In genomic region chr9:43014886-43015285, GRCm38 (mm10) we compare ENCODE assay signal across 23 mouse cellular contexts.
DNase-seq lines count a peak whose midpoint lies in the region; TF ChIP-seq lines count a peak whose summit lies in the region.
"Had no signal": no experiment of that assay in that cellular context is flagged by ENCODE, and none has a peak within 500 bp of the region (broad histone marks: within the 10 kb centered on the region; RNA-seq: fewer than 3 reads in every experiment).

No protein-coding gene starts in this region.

- peaks cover 5% of the 10 kb centered on the region for H3K4me1 ChIP-seq in embryonic fibroblast, embryonic 13.5 days (ENCODE audit: control insufficient read depth, insufficient read depth, low read length)
- no peaks in the 10 kb centered on the region for H3K4me1 ChIP-seq in thymus, adult 2 months (replicated peaks; ENCODE audit: control insufficient read depth, insufficient read depth, low read length)
- H3K4me1 ChIP-seq: forebrain, embryonic 12.5 days; forebrain, embryonic 15.5 days; heart, embryonic 12.5 days; heart, embryonic 15.5 days; hindbrain, embryonic 10.5 days; hindbrain, embryonic 13.5 days; intestine, embryonic 15.5 days had no signal

- WGBS in thymus, adult 2 months, result 89% methylated on average over 1 of the region's 1 CpGs

- no peaks in the 10 kb centered on the region for H3K36me3 ChIP-seq in thymus, adult 2 months (ENCODE audit: control insufficient read depth, insufficient read depth, low read length)

- TF ChIP-seq CTCF in gastrocnemius, adult 2 months (IDR thresholded peaks at IDR 0.05), result no peak
- no peak for TF ChIP-seq CTCF in embryonic fibroblast, embryonic 13.5 days (IDR thresholded peaks at IDR 0.05; ENCODE audit: borderline replicate concordance, insufficient read depth, low read length)
- no peak for TF ChIP-seq CTCF in thymus, adult 2 months (IDR thresholded peaks at IDR 0.05; ENCODE audit: borderline replicate concordance, control insufficient read depth, extremely low read depth, insufficient read depth, low read length, poor library complexity)

- no peak for TF ChIP-seq POLR2A in embryonic fibroblast, embryonic 13.5 days (IDR thresholded peaks at IDR 0.05; ENCODE audit: low read depth, low read length)
- no peak for TF ChIP-seq POLR2A in thymus, adult 2 months (IDR thresholded peaks at IDR 0.05; ENCODE audit: control insufficient read depth, extremely low read depth, insufficient read depth, low read length, poor library complexity)

- H3K4me3 ChIP-seq in gastrocnemius, adult 2 months, result no peak overlapping the region
- no peak overlapping the region for H3K4me3 ChIP-seq in embryonic fibroblast, embryonic 13.5 days (ENCODE audit: insufficient read depth, low read length)
- no peak overlapping the region for H3K4me3 ChIP-seq in thymus, adult 2 months (ENCODE audit: control insufficient read depth, insufficient read depth, low read length)
- H3K4me3 ChIP-seq: forebrain, embryonic 12.5 days; forebrain, embryonic 15.5 days; heart, embryonic 12.5 days; heart, embryonic 15.5 days; hindbrain, embryonic 10.5 days; hindbrain, embryonic 13.5 days; intestine, embryonic 15.5 days had no signal

- peak overlapping the region; percentile 38 for H3K27ac ChIP-seq in gastrocnemius, adult 2 months
- H3K27ac ChIP-seq in embryonic fibroblast, embryonic 13.5 days (ENCODE audit: insufficient read depth, low read length), result peak overlapping the region; percentile 80
- no peak overlapping the region for H3K27ac ChIP-seq in thymus, adult 2 months (ENCODE audit: control insufficient read depth, insufficient read depth, low read length)
- H3K27ac ChIP-seq: forebrain, embryonic 12.5 days; forebrain, embryonic 15.5 days; heart, embryonic 15.5 days; hindbrain, embryonic 10.5 days; hindbrain, embryonic 13.5 days; intestine, embryonic 15.5 days had no signal

- no peaks in the 10 kb centered on the region for H3K27me3 ChIP-seq in thymus, adult 2 months (ENCODE audit: control insufficient read depth, insufficient read depth, low read length)
- H3K27me3 ChIP-seq: forebrain, embryonic 12.5 days; forebrain, embryonic 15.5 days; heart, embryonic 12.5 days; heart, embryonic 15.5 days; hindbrain, embryonic 13.5 days; intestine, embryonic 15.5 days had no signal

- no peak for DNase-seq in gastrocnemius, adult 2 months
- no peak for DNase-seq in gastrocnemius, adult 18-20 months (ENCODE audit: low spot score)
- peak; percentile 39 for DNase-seq in 3134 (ENCODE audit: extremely low read depth, insufficient read length, low spot score)
- peak; percentile 66 for DNase-seq in Muller cell, postnatal 12 days (ENCODE audit: inconsistent ontology term)
- no peak for DNase-seq in thymus, adult 2 months
- DNase-seq in kidney, adult 18-20 months, result no peak
- DNase-seq in left cerebral cortex, postnatal 4 days, result no peak
- DNase-seq: adrenal gland, postnatal 25 days; cerebellum, adult 18-20 months; cerebellum, adult 9-10 months; cerebellum, postnatal 14 days; gastrocnemius, postnatal 10 days; gastrocnemius, postnatal 36 days; heart, postnatal 36 days; kidney, adult 11 months had no signal

- intact Hi-C loops in gastrocnemius, adult 2 months (cut with DNase I), result no loop called here
- intact Hi-C loops in left cerebral cortex, postnatal 4 days (cut with DNase I), result no loop called here

Comparison
In these comparisons a context has a peak if more than half of its experiments do, and no peak if none do; other contexts are left out.
1. DNase-seq: peak in 3134 (single experiment) and Muller cell, postnatal 12 days (single experiment); none in gastrocnemius, adult 2 months (single experiment), gastrocnemius, adult 18-20 months (single experiment), thymus, adult 2 months (single experiment), kidney, adult 18-20 months (single experiment) and left cerebral cortex, postnatal 4 days (single experiment).